Mouse (Mus musculus) ES-Bruce4 (cell line): ENCODE data around the gene Ccsap.

Experiments
- CTCF ChIP-seq: IDR thresholded peaks from one replicate; pipeline ENCODE4 v1.8.1; 2011; ENCODE audit warnings: low read depth, low read length
- EP300 ChIP-seq: IDR thresholded peaks from 2 replicates; pipeline ENCODE4 v1.6.1; 2011; ENCODE audit warnings: low read depth, low read length; ENCODE audit not compliant: insufficient read depth
- POLR2A ChIP-seq: IDR thresholded peaks from one replicate; pipeline ENCODE4 v1.8.1; 2011; ENCODE audit warnings: low read length; ENCODE audit not compliant: insufficient read depth

- TF ChIP-seq CTCF (peak; percentile 74), POLR2A (no peak), EP300 (no peak)
Measured at GRCm38 (mm10) chr8:123817747-123818146, 42.3 kb downstream of the Ccsap start.
